Mouse (Mus musculus) lung, postnatal 0 days (tissue): ENCODE measurements around the gene Pik3c2b.

Source experiments
- CTCF ChIP-seq: IDR thresholded peaks from 2 replicates; pipeline ENCODE4 v1.5.1; 2016; ENCODE audit warnings: antibody characterized with exemption, mild to moderate bottlenecking
- EP300 ChIP-seq: IDR thresholded peaks from 2 replicates; pipeline ENCODE4 v1.6.1; 2016; ENCODE audit warnings: antibody characterized with exemption, mild to moderate bottlenecking, control low read depth

DNA sequence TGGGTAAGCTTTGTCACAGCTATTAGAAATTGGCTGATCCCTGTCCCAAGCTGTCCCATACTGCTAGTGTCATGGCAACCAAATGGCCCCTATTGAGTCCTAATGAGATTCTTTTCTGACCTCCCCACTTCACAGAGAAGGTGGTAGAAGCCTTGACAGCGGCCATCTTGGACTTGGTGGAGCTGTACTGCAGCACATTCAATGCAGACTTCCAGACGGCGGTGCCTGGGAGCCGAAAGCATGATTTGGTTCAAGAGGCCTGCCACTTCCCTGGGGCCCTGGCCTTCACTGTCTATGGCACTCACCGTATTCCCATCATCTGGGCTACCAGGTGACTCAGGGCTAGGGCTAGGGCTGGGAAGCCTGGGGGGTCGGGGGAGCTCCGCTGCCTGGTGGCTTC lies 34.0 kb downstream of the Pik3c2b start:
- TF ChIP-seq CTCF (no peak), EP300 (no peak)
